In the genomic region with DNA sequence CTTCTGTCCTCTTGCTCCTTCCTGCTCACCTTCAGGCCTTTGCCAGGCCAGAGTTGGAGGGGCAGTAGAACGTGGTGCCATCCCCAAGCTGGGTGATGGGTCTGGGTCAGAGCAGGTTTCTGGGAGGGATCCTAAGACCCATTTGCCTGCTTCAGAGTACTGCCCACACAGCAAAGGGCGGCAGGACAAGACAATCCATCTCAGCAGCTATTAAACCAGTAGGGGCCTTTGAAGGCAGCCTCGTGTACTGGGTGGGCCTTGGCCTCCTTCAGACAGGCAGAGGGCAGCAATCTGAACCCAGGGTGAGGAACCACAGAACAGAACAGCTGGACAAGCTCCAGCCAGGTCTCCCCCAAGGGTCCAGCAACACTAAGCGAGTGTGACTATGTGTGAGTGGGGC, we compare ENCODE assay signal across 12 mouse cellular contexts. TPM values are rescaled to one million over a fixed set of nuclear protein-coding genes. Genes with fewer than 3 reads are reported as not detected.
"Had no signal": no experiment of that assay in that cellular context is flagged by ENCODE, and none has a peak within 500 bp of the region (broad histone marks: within the 10 kb centered on the region; RNA-seq: fewer than 3 reads in every experiment).

No protein-coding gene starts in this region.

- H3K4me2 ChIP-seq: midbrain, embryonic 12.5 days; stomach, embryonic 15.5 days had no signal

- DNase-seq: thymus, adult 2 months; thymus, postnatal 25 days had no signal

- ATAC-seq: midbrain, embryonic 16.5 days had no signal

- H3K4me3 ChIP-seq: limb, embryonic 10.5 days; midbrain, embryonic 12.5 days; stomach, embryonic 15.5 days had no signal

- H3K9ac ChIP-seq: midbrain, embryonic 12.5 days; stomach, embryonic 15.5 days had no signal

- H3K27ac ChIP-seq: limb, embryonic 10.5 days; midbrain, embryonic 12.5 days; stomach, embryonic 15.5 days had no signal

- H3K9me3 ChIP-seq: limb, embryonic 10.5 days; midbrain, embryonic 12.5 days; stomach, embryonic 15.5 days had no signal

RNA-seq across cellular contexts. Expression of a gene that starts 2.5 kb away (rescaled TPM):
- total RNA-seq: megakaryocyte-erythroid progenitor cell, adult 5-6 weeks had no signal
- polyA plus RNA-seq: testis, adult 2 months had no signal

RNA-seq across cellular contexts. Expression of a gene that starts 6.4 kb away (rescaled TPM):
- total RNA-seq: megakaryocyte-erythroid progenitor cell, adult 5-6 weeks had no signal
- polyA plus RNA-seq: kidney, embryonic 14.5 days; midbrain, embryonic 12.5 days; spleen, adult 2 months; testis, adult 2 months had no signal

RNA-seq across cellular contexts. Expression of a gene that starts 58.6 kb away (rescaled TPM):
- total RNA-seq: layer of hippocampus, postnatal 10 days; megakaryocyte-erythroid progenitor cell, adult 5-6 weeks had no signal
- polyA plus RNA-seq: kidney, embryonic 14.5 days; limb, embryonic 10.5 days; midbrain, embryonic 16.5 days; neural tube, embryonic 14.5 days had no signal
